Mouse (Mus musculus) lung, postnatal 0 days (tissue): ENCODE results near the gene Slc18b1. TPM values are rescaled to one million over a fixed set of nuclear protein-coding genes. Genes with fewer than 3 reads are reported as not detected.

Experiments
- ATAC-seq: fragments of 200-750 bp; cut with Nextera tagmentation; 2 replicates; pipeline ENCODE4 v1.8.0; 2017; ENCODE audit warnings: moderate library complexity
- DNase-seq: peaks from one replicate; pipeline ENCODE4 v3.0.0-alpha.2; 2016; ENCODE audit warnings: low spot score
- H3K27ac ChIP-seq: fragments of 300-500 bp; sonication (generic); 2 replicates; pipeline ENCODE4 v1.5.1; 2014; ENCODE audit warnings: antibody characterized with exemption, mild to moderate bottlenecking, low read length, mixed read lengths
- H3K27me3 ChIP-seq: fragments of 300-500 bp; sonication (generic); replicated peaks from 2 replicates; pipeline ENCODE4 v1.6.1; 2014; ENCODE audit warnings: low read length, mixed read lengths; ENCODE audit not compliant: insufficient read depth
- H3K36me3 ChIP-seq: fragments of 300-500 bp; sonication (generic); 2 replicates; pipeline ENCODE4 v1.6.1; 2014; ENCODE audit warnings: low read length, mixed read lengths; ENCODE audit not compliant: insufficient read depth
- H3K4me1 ChIP-seq: fragments of 300-500 bp; sonication (generic); 2 replicates; pipeline ENCODE4 v1.6.1; 2014; ENCODE audit warnings: antibody characterized with exemption, low read depth, low read length, mixed read lengths; ENCODE audit not compliant: insufficient read depth
- H3K4me2 ChIP-seq: fragments of 300-500 bp; sonication (generic); replicated peaks from 2 replicates; pipeline ENCODE4 v1.6.1; 2014; ENCODE audit warnings: low read depth, mild to moderate bottlenecking, low read length, moderate library complexity, mixed read lengths
- H3K4me3 ChIP-seq: fragments of 300-500 bp; sonication (generic); 2 replicates; pipeline ENCODE4 v1.5.1; 2014; ENCODE audit warnings: low read depth, low read length
- H3K9ac ChIP-seq: fragments of 300-500 bp; sonication (generic); replicated peaks from 2 replicates; pipeline ENCODE4 v1.6.1; 2014; ENCODE audit warnings: low read depth, mild to moderate bottlenecking
- H3K9me3 ChIP-seq: fragments of 300-500 bp; sonication (generic); 2 replicates; pipeline ENCODE4 v1.6.1; 2016; ENCODE audit warnings: low read length, mixed read lengths
- CTCF ChIP-seq: IDR thresholded peaks from 2 replicates; pipeline ENCODE4 v1.5.1; 2016; ENCODE audit warnings: antibody characterized with exemption, mild to moderate bottlenecking
- EP300 ChIP-seq: IDR thresholded peaks from 2 replicates; pipeline ENCODE4 v1.6.1; 2016; ENCODE audit warnings: antibody characterized with exemption, mild to moderate bottlenecking, control low read depth
- WGBS: fragments of 180-500 bp; shearing (Covaris S2); extraction: QIAGEN DNeasy Blood & Tissue Kit; methylation state at CpG from one replicate; pipeline ENCODE4 v1.1.7; 2014; 5-methylcytosine and 5-hydroxymethylcytosine counted together
- polyA plus RNA-seq: library from polyadenylated mRNA; unstranded; fragments of >200 nt; fragmentation: Nextera tagmentation; extraction: Ambion mirVana; gene quantifications from 2 replicates; pipeline ENCODE4 v1.2.1, GENCODE M21; 2015

Slc18b1 gene
- polyA plus RNA-seq, 1 experiment from 2014 or later = 8.3 TPM

DNA sequence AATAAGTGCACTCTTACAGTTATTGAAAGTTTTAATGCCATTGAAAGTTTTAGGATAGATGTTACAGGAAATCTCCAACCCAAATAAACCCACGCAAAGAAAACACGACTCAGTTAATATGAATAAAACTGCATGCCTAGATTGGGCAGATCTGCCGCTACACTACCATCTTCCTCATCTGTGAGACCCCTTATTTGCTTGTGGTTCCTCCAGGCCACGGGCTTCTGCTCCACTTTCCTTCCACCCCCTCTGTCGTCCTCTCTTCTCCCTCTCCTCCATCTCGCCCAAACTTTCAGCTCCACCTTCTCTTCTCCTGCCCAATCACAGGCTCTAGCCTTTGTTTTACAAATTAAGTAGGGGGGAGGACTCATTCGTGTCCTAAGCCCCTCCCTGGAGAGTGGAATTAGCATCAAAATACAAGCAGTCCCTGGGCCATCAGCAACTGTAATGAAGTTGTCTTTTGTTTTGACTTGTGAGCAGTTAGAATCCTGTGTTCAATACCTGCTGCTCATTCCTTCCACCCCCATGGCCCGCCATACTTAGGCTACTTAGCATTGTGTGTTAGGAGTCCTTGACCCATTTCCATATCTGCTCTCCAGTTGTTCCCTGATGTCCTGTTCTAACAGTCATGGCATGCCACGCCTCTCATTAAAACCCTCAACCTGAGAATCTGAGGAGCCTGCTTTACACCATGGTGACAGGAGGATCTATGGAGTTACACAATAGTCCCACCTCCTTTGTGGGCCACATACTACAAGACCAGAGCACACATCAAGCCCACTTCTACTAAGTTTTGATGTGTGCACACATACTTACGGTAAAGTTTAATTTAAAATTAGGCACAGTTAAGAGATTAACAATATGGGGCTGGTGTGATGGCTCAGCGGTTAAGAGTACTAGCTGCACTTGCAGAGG is 16.3 kb downstream of the Slc18b1 start:
- H3K4me3 ChIP-seq = no peak overlapping the region
- WGBS = 60% methylated on average over 11 of the region's 11 CpGs
- peak; percentile 49 for ATAC-seq

DNA sequence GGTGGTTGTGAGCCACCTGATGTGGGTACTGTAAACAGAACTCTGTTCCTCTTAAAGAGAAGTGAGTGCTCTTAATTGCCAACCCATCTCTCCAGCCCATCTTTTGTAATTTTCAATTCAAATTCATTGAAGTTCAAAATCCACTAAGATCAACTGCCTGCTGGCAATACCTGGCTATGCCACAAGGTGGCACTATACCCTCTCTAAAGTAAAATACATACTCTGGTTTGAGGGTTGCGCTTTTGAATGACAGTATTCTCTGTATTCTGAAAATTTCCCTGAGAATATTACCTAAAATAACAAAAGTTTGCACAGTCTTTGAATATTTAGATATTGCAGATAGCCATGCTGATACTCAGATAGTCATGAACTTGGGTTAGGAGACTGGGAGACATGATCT is 18.4 kb downstream of the Slc18b1 start:
- no peaks in the 10 kb centered on the region for H3K4me1 ChIP-seq
- peaks cover 5% of the 10 kb centered on the region; the same call in 1 of the 2 replicates for H3K36me3 ChIP-seq
- whole genome bisulfite sequencing = 37% methylated on average over 1 of the region's 1 CpGs
- no peak overlapping the region for H3K9ac ChIP-seq
- no peak overlapping the region for H3K4me2 ChIP-seq
- H3K27me3 ChIP-seq = no peaks in the 10 kb centered on the region
- ATAC-seq (no peak), DNase-seq (peak; percentile 77)
- H3K27ac ChIP-seq = no peak overlapping the region
- H3K9me3 ChIP-seq = no peaks in the 10 kb centered on the region
- TF ChIP-seq CTCF (peak; percentile 86), EP300 (no peak)
- H3K4me3 ChIP-seq = no peak overlapping the region

More for the DNA sequence above, 16.3 kb downstream of the Slc18b1 start:
- TF ChIP-seq CTCF = no peak
- TF ChIP-seq EP300 = no peak
- Histone ChIP-seq H3K27ac (no peak overlapping the region), H3K9me3 (no peaks in the 10 kb centered on the region), H3K9ac (no peak overlapping the region), H3K36me3 (0 out of 2 replicates have a peak, but pooled peaks cover 2% of the 10 kb centered on the region), H3K4me2 (no peak overlapping the region), H3K27me3 (no peaks in the 10 kb centered on the region), H3K4me1 (no peaks in the 10 kb centered on the region)
- DNase-seq = peak; percentile 46

DNA sequence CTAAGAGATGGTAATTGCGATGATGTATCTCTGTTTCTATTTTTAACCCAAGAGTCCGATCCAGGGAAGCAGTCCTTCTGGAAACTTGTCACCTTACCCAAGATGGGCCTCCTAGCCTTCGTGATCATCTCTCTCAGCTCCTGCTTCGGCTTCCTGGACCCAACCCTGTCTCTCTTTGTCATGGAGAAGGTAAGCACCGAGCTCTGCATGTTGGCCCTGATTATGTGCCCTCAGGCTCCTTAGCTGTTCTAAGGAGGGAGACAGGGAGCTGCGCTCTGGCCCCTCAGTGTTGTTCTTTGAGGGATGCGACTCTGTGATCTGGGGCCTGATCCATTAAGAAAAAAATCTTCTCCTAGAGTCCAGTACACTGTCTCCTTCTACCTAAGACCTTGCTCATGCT is 19.5 kb downstream of the Slc18b1 start:
- ATAC-seq = no peak
- no peaks in the 10 kb centered on the region for H3K9me3 ChIP-seq
- peaks cover 5% of the 10 kb centered on the region; the same call in 1 of the 2 replicates for H3K36me3 ChIP-seq
- H3K4me3 ChIP-seq = no peak overlapping the region
- H3K9ac ChIP-seq = no peak overlapping the region
- WGBS = 84% methylated on average over 7 of the region's 7 CpGs
- H3K4me2 ChIP-seq = no peak overlapping the region
- no peak for TF ChIP-seq CTCF
- no peak for TF ChIP-seq EP300
- H3K27ac ChIP-seq = no peak overlapping the region
- no peaks in the 10 kb centered on the region for H3K4me1 ChIP-seq
- DNase-seq = no peak
- H3K27me3 ChIP-seq = no peaks in the 10 kb centered on the region

DNA sequence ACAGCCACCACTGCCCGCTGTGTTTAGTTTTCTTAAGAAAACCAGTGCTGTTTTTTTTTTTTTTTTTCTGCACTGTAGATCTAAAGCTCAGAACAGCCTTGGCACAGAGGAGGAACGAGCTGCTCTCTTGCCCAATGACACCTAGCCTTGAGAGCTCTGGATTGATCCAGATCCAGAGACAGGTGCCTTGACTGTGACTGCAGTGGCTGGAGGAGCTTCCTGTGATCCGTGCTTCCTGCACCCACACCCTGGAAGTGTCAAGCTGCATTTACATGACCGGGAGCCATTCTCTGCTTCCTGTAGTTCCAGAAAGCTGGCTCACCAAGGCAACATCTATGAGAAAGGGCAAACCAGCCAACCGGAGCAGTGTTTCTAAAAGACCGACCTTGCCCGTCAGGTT is 29.7 kb downstream of the Slc18b1 start:
- ATAC-seq = no peak
- H3K9ac ChIP-seq = no peak overlapping the region
- H3K9me3 ChIP-seq = no peaks in the 10 kb centered on the region
- no peaks in the 10 kb centered on the region for H3K4me1 ChIP-seq
- no peak for DNase-seq
- H3K27me3 ChIP-seq = no peaks in the 10 kb centered on the region
- H3K27ac ChIP-seq = no peak overlapping the region
- 81% methylated on average over 7 of the region's 7 CpGs for WGBS
- peaks cover 17% of the 10 kb centered on the region; the same call in 1 of the 2 replicates for H3K36me3 ChIP-seq
- TF ChIP-seq CTCF (no peak), EP300 (no peak)
- no peak overlapping the region for H3K4me3 ChIP-seq
- no peak overlapping the region for H3K4me2 ChIP-seq

GRCm38 (mm10) chr10:23836003-23836964 is 39.5 kb downstream of the Slc18b1 start:
- no peaks in the 10 kb centered on the region for H3K4me1 ChIP-seq
- no peaks in the 10 kb centered on the region for H3K27me3 ChIP-seq
- H3K4me3 ChIP-seq = no peak overlapping the region
- H3K9ac ChIP-seq = no peak overlapping the region
- ATAC-seq = no peak
- no peak overlapping the region for H3K27ac ChIP-seq
- DNase-seq = no peak
- H3K9me3 ChIP-seq = no peaks in the 10 kb centered on the region
- no peak overlapping the region for H3K4me2 ChIP-seq
- WGBS = 55% methylated on average over 9 of the region's 9 CpGs
- H3K36me3 ChIP-seq = no peaks in the 10 kb centered on the region
- TF ChIP-seq CTCF = no peak
- TF ChIP-seq EP300 = no peak

- no peak overlapping the region for H3K27ac ChIP-seq
Observed at GRCm38 (mm10) chr10:23837115-23837514, 40.3 kb downstream of the Slc18b1 start.

More at GRCm38 (mm10) chr10:23837115-23837514, 40.3 kb downstream of the Slc18b1 start:
- Histone ChIP-seq H3K36me3 (no peaks in the 10 kb centered on the region), H3K9me3 (no peaks in the 10 kb centered on the region), H3K4me1 (no peaks in the 10 kb centered on the region), H3K27me3 (no peaks in the 10 kb centered on the region), H3K4me3 (no peak overlapping the region), H3K9ac (no peak overlapping the region), H3K4me2 (no peak overlapping the region)
- no peak for DNase-seq
- ATAC-seq = no peak
- TF ChIP-seq EP300 = no peak
- no peak for TF ChIP-seq CTCF
- 83% methylated on average over 3 of the region's 3 CpGs for WGBS
